Mouse (Mus musculus) 3134 (cell line): ENCODE results near the gene Ranbp9.
A peak's percentile ranks its signal among the peaks of the same experiment; 100 is the strongest.

Experiments used
- DNase-seq: peaks from one replicate; pipeline ENCODE4 v3.0.0-alpha.2; 2011; ENCODE audit warnings: low spot score; ENCODE audit not compliant: insufficient read length; ENCODE audit errors: extremely low read depth

Gene Ranbp9

DNA sequence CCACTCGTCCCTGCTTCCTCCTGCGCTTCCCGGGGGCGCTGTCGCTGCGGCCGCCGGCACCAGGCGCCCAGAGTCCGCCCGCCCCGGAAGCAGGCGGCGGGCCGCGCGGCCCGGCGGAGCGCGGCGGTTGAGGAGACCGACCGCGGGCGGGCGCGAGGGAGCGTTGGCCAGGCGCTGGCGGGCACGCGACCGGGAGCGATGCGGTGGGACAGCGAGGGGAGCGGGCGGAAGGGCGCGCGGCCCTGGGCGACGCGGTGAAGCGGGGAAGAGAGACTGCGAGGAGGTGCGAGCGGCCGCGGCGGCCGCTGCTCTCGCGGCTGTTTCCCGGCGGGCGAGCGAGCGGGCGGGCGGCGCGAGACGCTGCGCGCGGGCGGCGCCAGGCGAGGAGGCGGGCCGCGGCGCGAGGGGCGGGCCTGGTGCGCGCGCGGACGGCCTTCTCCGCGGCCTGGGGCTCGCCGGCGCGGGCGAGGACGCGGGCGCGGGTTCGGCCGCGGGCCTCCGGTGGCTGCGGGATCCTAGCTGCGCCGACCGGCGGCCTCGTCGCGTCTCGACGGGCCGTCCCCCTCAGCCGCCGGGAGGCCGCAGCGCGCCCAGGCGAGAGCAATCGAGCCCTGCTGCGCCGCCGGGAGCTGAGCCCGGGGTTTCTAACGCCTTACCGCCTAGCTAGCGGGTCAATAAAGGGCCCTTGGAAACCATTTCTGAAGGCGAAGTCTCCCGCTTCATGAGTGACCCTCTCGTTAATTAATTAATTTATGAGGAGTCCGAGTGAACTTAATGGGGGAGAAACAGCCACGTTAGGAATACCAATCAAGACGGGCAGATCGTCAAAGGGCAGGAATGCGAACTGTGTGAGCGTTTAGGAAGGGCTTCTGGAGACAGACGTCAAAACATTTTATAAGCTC is at the start of gene Ranbp9:
TSS of gene Ranbp9 (minus strand) at position 326 of the 902 bp plus-strand sequence.
- peak; percentile 63 for DNase-seq

DNA sequence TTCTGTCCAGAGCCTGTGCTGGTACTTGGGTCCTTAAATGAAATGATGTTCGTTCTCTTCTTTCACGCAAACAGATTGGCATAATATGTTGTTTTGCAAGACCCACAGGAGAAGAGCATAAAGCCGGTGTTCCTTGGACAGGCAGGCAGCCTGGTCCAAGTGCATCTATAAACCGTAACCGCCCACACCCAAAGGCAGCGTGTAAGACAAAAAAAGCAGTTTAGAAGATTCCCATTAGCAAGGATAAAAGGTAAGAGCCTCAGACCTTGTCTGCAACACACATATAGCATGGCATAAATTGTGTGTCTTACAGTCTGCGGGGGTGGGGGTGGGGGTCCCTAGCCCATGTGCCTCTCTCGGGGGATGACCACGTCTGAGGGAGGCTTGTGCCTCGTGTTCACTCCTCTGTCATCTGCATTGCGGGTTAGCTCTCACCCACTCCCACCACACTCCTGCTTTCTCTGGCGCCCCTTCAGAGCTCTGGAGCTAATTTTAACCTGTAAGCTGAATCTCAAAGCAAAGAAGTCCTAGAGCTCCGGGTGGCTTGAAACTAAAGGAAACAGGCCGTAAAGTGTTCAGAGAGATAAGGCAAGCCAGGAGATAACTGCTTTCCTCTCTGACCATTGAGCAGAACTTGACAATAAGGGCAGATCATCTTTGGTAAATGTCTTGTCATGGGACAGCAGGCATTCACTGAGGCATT is 49.2 kb upstream of the Ranbp9 start:
- DNase-seq: no peak

DNA sequence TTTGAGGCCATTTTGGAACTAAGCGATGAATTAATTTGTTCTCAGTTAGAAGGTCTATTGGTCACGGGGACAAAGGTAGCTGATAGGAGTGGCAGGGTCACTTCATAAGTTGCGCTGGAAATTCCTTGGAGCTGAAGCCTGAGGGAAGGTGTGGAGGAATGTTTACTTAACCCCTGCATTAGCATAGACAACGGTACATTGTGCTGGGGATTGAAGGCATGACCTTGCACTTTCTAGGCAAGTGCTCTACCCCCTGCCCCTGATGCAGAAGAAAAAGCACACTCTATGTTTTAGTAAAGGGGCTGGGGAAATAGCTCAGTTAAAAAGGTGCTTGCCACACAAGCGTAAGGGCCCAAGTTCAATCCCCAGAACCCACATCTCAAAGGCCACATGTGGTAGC is 45.2 kb upstream of the Ranbp9 start:
- no peak for DNase-seq

GRCm38 (mm10) chr13:43525363-43526134 is 44.5 kb upstream of the Ranbp9 start:
- DNase-seq: no peak

- DNase-seq: peak; percentile 77
Observed at GRCm38 (mm10) chr13:43524491-43525362, 43.6 kb upstream of the Ranbp9 start.

DNA sequence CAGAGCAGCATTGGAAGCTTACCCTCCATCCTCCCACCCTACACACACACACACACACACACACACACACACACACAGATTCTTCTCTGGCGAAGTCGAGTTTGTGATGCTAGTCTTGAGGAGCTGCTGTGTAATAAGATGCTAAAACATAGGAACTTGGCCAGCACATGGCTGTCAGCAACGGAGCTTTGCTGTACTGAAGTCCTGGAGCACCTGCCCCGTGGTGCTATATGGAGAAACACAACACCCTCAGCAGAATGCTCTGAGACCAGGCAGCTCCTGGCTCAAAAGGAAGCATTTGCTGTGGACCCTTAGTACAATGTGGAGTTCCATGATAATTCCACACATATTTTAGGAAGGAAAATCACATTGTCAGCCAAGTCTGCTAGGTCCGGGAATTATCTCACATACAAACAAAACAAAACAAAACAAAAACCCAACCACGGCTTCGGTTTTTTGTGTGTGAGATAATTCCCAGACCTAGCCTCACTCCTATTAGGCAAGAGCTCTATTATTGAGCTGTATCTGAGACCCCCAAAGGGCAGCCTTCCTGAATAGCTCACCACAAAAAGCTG is 42.9 kb upstream of the Ranbp9 start:
- DNase-seq: peak; percentile 22

GRCm38 (mm10) chr13:43521940-43522339 is 40.9 kb upstream of the Ranbp9 start:
- DNase-seq: no peak

DNA sequence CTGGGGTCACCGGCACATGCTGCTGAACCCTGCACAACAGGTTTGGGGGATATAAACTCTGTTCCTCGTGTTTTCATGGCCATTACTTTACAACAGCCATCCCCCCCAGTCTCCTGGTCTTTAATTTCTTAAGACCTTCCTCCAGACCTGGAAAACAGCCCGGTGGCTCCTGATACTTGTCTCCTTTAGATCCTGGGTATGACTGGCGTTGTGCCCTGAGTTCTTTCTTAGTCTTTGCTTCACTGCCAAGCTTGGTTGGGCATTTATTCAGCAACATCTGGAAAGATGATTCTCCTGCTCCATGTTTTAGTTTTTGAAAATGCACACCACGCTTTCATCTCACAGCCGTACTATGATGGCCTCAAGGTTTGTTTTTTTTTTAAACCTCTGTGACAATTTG is 38.2 kb upstream of the Ranbp9 start:
- DNase-seq: no peak

GRCm38 (mm10) chr13:43517371-43517770 is 36.3 kb upstream of the Ranbp9 start:
- no peak for DNase-seq

- no peak for DNase-seq
Observed at GRCm38 (mm10) chr13:43516931-43517330, 35.8 kb upstream of the Ranbp9 start.

DNA sequence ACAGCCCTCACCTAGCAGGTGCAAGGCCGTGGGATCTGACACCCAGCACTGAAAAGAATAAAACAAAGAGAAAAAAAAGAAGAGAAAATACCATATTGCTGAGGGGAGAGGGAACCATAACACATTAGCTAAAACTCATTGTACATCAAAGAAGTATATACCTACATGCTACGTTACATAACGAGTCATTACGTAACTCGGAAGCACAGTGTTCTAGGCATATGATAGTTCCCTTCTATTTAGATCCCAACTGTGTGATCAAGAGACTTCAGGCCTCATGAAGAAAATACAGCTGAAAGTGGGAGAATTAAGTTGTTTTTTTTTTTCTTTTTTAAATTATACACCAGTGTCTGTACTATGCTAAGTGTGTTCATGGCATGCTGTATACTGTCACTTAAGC is 35.0 kb upstream of the Ranbp9 start:
- DNase-seq: no peak

DNA sequence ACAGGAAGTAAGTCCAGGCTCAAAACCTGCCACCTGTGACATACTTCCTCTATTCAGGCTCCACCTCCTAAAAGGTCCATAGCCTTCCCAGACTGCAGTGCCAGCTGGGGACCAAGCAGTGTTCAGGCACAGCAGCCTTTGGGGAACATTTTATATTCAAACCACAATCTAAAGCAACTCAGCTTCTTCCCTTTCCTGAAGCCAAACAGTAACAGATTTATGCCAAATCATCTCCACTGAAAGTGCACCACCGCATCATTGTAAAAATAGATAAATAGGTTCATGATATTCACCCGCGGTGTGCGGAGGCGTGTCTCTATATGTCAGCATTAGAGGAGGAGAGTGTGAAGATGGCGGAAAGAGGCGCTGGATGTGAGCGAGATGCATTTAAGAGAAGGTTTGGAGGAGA is 33.9 kb upstream of the Ranbp9 start:
- DNase-seq: no peak

- DNase-seq: no peak
Observed at GRCm38 (mm10) chr13:43512736-43513135, 31.7 kb upstream of the Ranbp9 start.

DNA sequence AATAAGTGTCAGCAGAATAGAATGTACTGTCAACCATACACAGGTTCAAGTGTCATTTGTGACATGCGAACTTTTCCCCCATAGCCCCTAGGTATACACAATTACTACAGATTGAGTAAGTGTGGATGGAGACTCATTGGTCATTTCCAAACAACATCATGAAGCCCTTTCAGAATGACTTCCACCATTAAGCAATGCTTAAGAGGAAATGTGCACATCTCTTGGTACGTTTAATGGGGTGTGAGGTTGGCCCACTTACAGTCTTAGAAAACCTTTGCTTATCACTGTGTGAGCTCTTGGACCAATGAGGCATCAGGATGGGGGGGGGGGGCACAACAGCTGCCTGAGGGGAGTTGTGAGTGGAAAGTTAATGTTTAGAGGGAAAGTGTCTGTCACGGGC is 24.7 kb upstream of the Ranbp9 start:
- DNase-seq: no peak

- no peak for DNase-seq
Observed at GRCm38 (mm10) chr13:43503395-43503850, 22.3 kb upstream of the Ranbp9 start.

GRCm38 (mm10) chr13:43501601-43502000 is 20.5 kb upstream of the Ranbp9 start:
- no peak for DNase-seq

DNA sequence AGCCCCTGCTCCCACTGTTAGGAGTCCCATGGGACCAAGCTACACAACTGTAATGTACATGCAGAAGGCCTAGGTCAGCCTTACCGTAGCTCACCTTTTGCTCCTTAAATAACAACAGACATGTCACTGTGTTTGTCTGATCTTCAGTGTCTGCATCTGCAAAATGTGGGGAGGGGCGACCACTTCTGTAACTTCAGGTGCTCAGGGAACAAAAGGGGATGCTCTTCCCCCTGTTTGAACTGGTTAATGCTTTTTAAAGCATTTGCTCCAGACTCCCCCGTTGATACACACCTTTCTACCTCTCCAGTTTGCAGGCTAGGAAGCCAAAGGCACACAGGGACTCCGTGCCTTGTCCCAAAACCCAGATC is 19.4 kb upstream of the Ranbp9 start:
- no peak for DNase-seq

DNA sequence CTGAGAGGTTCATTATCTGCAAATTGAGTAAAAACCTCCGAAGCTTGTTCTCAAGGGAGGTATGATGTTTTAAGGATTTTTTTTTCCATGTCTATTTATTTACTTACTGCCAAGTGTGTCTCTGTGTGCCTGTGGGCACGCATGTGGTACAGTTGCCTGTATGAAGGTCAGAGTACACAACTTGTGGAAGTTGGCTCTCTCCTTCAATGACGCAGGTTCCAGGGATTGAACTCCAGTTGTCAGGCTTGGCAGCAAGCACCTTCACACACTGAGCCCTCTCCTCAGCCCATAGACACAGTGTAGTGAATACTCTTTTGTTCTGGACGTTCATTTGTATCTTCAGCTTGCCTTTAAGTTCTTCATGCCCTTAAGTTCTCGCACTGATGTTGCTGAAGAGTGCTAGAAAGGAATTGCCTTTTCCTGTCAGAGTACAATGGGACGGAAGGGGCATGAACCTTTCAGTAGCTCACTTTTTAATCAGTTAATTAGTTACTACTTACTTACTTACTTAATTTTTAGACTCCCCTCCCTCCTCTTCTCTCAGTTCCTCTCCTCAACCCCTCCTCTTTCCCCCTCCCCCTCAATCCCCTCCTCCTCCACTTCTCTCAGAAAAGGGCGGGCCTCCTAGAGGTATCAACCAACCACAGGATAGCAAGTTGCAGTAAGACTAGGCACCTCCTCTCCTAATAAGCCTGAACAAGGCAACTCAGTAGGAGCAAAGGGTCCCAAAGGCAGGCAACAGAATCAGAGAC is 18.8 kb upstream of the Ranbp9 start:
- no peak for DNase-seq

DNA sequence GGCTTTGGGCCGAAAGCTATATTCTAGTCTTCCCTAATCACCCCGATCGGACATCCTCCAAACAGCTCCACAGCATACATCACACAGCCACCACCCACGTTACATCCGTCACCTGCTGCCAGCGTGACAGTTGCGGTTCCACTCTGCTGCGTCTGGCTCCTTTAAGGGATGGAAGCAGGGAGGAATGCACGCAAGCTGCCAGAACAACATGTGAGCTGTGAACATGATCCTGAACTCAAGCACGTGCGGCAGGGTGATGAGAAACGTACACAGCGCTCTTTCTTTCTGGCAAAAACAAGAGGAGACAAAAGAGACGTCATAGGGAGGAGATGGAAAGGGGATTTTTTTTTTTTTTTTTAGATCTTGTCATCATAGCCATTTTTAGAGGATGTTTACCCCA is 17.8 kb upstream of the Ranbp9 start:
- no peak for DNase-seq
